Mouse (Mus musculus): ENCODE data around the gene Nanog.

GRCm38 (mm10) chr6:122714707-122715365, 7.5 kb downstream of the Nanog start:
- TF ChIP-seq POLR2A (IDR thresholded peaks at IDR 0.05; ENCODE audit: insufficient read length, low read depth) (no peak), TCF12 (IDR thresholded peaks at IDR 0.05; ENCODE audit: insufficient read depth, poor library complexity, severe bottlenecking) (no peak), E2F4 (IDR thresholded peaks at IDR 0.05; ENCODE audit: insufficient read depth) (no peak), CEBPB (IDR thresholded peaks at IDR 0.05; ENCODE audit: insufficient read depth, poor library complexity, severe bottlenecking) (no peak), MYOD1 (IDR thresholded peaks at IDR 0.05; ENCODE audit: control insufficient read depth in 1 of 3, insufficient read length in 2 of 3, low read depth in 2 of 3) (no peak), SRF (IDR thresholded peaks at IDR 0.05; ENCODE audit: control insufficient read depth, insufficient read length, low read depth) (no peak), MAX (IDR thresholded peaks at IDR 0.05; ENCODE audit: low read depth) (no peak)

All from myocyte (in vitro differentiated cells).